19 mouse cellular contexts compared by ENCODE assay signal in the genomic region with DNA sequence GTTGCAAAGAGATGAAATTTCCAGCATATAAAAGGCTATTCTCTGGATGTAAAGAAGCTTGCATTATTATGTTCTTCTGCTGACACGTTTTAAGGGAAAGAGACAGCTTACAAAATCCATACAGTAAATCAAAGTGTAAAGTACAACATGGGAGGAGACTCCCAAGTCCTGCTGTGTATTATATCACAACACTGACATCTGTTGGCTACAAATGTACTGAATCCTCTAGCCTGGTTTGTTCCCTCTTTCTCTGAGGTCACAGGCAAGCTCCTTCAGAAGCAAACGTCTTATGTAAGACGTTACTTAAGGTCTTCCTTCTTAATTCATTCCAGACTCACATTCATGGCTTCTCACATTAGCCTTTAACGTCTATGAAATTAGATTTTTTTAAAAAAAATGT. TPM values are rescaled to one million over a fixed set of nuclear protein-coding genes. Genes with fewer than 3 reads are reported as not detected.
A peak's percentile ranks its signal among the peaks of the same experiment; 100 is the strongest.
DNase-seq lines count a peak whose midpoint lies in the region; ATAC-seq and TF ChIP-seq lines count a peak whose summit lies in the region.
"Had no signal": no experiment of that assay in that cellular context is flagged by ENCODE, and none has a peak within 500 bp of the region (broad histone marks: within the 10 kb centered on the region; RNA-seq: fewer than 3 reads in every experiment).

No protein-coding gene starts in this region.

- intact Hi-C loops in heart, postnatal 25 days (cut with DNase I), result no loop called here

- H3K36me3 ChIP-seq in intestine, postnatal 0 days (ENCODE audit: control insufficient read depth, insufficient read depth), result no peaks in the 10 kb centered on the region
- no peaks in the 10 kb centered on the region for H3K36me3 ChIP-seq in intestine, embryonic 16.5 days (ENCODE audit: control insufficient read depth, insufficient read depth, low read length)
- no peaks in the 10 kb centered on the region for H3K36me3 ChIP-seq in forebrain, embryonic 16.5 days (ENCODE audit: control insufficient read depth, insufficient read depth)
- H3K36me3 ChIP-seq: heart, embryonic 13.5 days; limb, embryonic 13.5 days; neural tube, embryonic 13.5 days had no signal

- no peaks in the 10 kb centered on the region for H3K27me3 ChIP-seq in intestine, postnatal 0 days (replicated peaks; ENCODE audit: control insufficient read depth, insufficient read depth, low read length)
- no peaks in the 10 kb centered on the region for H3K27me3 ChIP-seq in intestine, embryonic 16.5 days (replicated peaks; ENCODE audit: control insufficient read depth, insufficient read depth, low read length)
- no peaks in the 10 kb centered on the region for H3K27me3 ChIP-seq in forebrain, embryonic 16.5 days (replicated peaks; ENCODE audit: control insufficient read depth, insufficient read depth, low read length)
- H3K27me3 ChIP-seq: limb, embryonic 13.5 days; neural tube, embryonic 13.5 days had no signal

- H3K27ac ChIP-seq in intestine, postnatal 0 days (ENCODE audit: low read depth, low read length), result no peak overlapping the region
- no peak overlapping the region for H3K27ac ChIP-seq in intestine, embryonic 16.5 days (ENCODE audit: low read length)
- H3K27ac ChIP-seq in forebrain, embryonic 16.5 days (ENCODE audit: low read length), result no peak overlapping the region
- H3K27ac ChIP-seq: heart, embryonic 13.5 days; limb, embryonic 13.5 days; neural tube, embryonic 13.5 days had no signal

- peak; percentile 49 for DNase-seq in 416B (ENCODE audit: low read depth)
- peak; percentile 54 for DNase-seq in NIH3T3 (ENCODE audit: low read depth)
- DNase-seq in heart, postnatal 25 days (ENCODE audit: low spot score), result no peak
- DNase-seq in lung, postnatal 4 days, result no peak
- DNase-seq: adrenal gland, postnatal 25 days; cerebellum, postnatal 36 days; kidney, adult 11 months; kidney, postnatal 36 days; layer of hippocampus, postnatal 36 days; lung, embryonic 14.5 days had no signal

- TF ChIP-seq CTCF in intestine, postnatal 0 days (IDR thresholded peaks at IDR 0.05; ENCODE audit: low read depth), result peak; percentile 55

- H3K4me2 ChIP-seq in intestine, postnatal 0 days (replicated peaks; ENCODE audit: low read depth), result no peak overlapping the region
- no peak overlapping the region for H3K4me2 ChIP-seq in intestine, embryonic 16.5 days (ENCODE audit: low read depth, low read length)
- no peak overlapping the region for H3K4me2 ChIP-seq in forebrain, embryonic 16.5 days (ENCODE audit: low read length)
- H3K4me2 ChIP-seq: heart, embryonic 13.5 days; limb, embryonic 13.5 days; lung, embryonic 14.5 days; neural tube, embryonic 13.5 days had no signal

- H3K4me3 ChIP-seq in intestine, postnatal 0 days (ENCODE audit: low read depth, low read length), result no peak overlapping the region
- H3K4me3 ChIP-seq in intestine, embryonic 16.5 days (ENCODE audit: low read length), result no peak overlapping the region
- H3K4me3 ChIP-seq in forebrain, embryonic 16.5 days (replicated peaks; ENCODE audit: low read length), result no peak overlapping the region
- H3K4me3 ChIP-seq: heart, embryonic 13.5 days; limb, embryonic 13.5 days; neural tube, embryonic 13.5 days had no signal

- WGBS in intestine, postnatal 0 days, result 40% methylated on average over 4 of the region's 4 CpGs
- WGBS in intestine, embryonic 16.5 days, result 46% methylated on average over 4 of the region's 4 CpGs
- 65% methylated on average over 4 of the region's 4 CpGs for WGBS in forebrain, embryonic 16.5 days

- no peak overlapping the region for H3K9ac ChIP-seq in intestine, postnatal 0 days (ENCODE audit: low read depth, low read length)
- H3K9ac ChIP-seq in intestine, embryonic 16.5 days (ENCODE audit: low read depth, low read length), result no peak overlapping the region
- H3K9ac ChIP-seq in forebrain, embryonic 16.5 days (replicated peaks; ENCODE audit: low read depth, low read length), result no peak overlapping the region
- H3K9ac ChIP-seq: heart, embryonic 13.5 days; limb, embryonic 13.5 days; lung, embryonic 14.5 days; neural tube, embryonic 13.5 days had no signal

- H3K9me3 ChIP-seq in intestine, postnatal 0 days (ENCODE audit: control insufficient read depth), result no peaks in the 10 kb centered on the region
- no peaks in the 10 kb centered on the region for H3K9me3 ChIP-seq in intestine, embryonic 16.5 days (ENCODE audit: control insufficient read depth, low read length)
- H3K9me3 ChIP-seq in forebrain, embryonic 16.5 days (ENCODE audit: control insufficient read depth, low read length), result no peaks in the 10 kb centered on the region
- H3K9me3 ChIP-seq: heart, embryonic 13.5 days; limb, embryonic 13.5 days; neural tube, embryonic 13.5 days had no signal

- H3K4me1 ChIP-seq in intestine, postnatal 0 days (replicated peaks; ENCODE audit: control insufficient read depth, insufficient read depth, low read length), result no peaks in the 10 kb centered on the region
- H3K4me1 ChIP-seq in intestine, embryonic 16.5 days (ENCODE audit: control insufficient read depth, insufficient read depth, low read length), result no peaks in the 10 kb centered on the region
- H3K4me1 ChIP-seq in forebrain, embryonic 16.5 days (replicated peaks; ENCODE audit: control insufficient read depth, insufficient read depth, low read length), result no peaks in the 10 kb centered on the region
- H3K4me1 ChIP-seq: heart, embryonic 13.5 days; limb, embryonic 13.5 days; neural tube, embryonic 13.5 days had no signal

- no peak for ATAC-seq in intestine, postnatal 0 days
- ATAC-seq in intestine, embryonic 16.5 days, result no peak
- ATAC-seq in megakaryocyte progenitor cell, adult 5-6 weeks (replicated peaks; ENCODE audit: poor library complexity), result peak; percentile 90
- no peak for ATAC-seq in forebrain, embryonic 16.5 days

RNA-seq across cellular contexts. Expression of a gene that starts 15.8 kb away (rescaled TPM):
- 19.2 and 19.3 TPM in 2 replicates for polyA plus RNA-seq in intestine, postnatal 0 days (2015; fragmentation: Nextera tagmentation; extraction: Ambion mirVana)
- 22.6 and 23.2 TPM in 2 replicates for polyA plus RNA-seq in intestine, embryonic 16.5 days (2015; fragmentation: Nextera tagmentation; extraction: Ambion mirVana)
- total RNA-seq in megakaryocyte progenitor cell, adult 5-6 weeks (2015), result 63.6 and 64.3 TPM in 2 replicates
- 57.3 and 65.0 TPM in 2 replicates for total RNA-seq in megakaryocyte progenitor cell, adult 5-6 weeks (2017)
- total RNA-seq in heart, postnatal 25 days (2021), result 10 to 100 TPM in 1 of 2 experiments, 1 to 10 TPM in 1; 9.7 to 12.2 TPM
- polyA plus RNA-seq in forebrain, embryonic 16.5 days (2015; fragmentation: Nextera tagmentation; extraction: Ambion mirVana), result 18.4 and 21.2 TPM in 2 replicates

RNA-seq across cellular contexts. Expression of a gene that starts 41.4 kb away (rescaled TPM):
- 289 and 307 TPM in 2 replicates for polyA plus RNA-seq in intestine, postnatal 0 days (2015; fragmentation: Nextera tagmentation; extraction: Ambion mirVana)
- polyA plus RNA-seq in intestine, embryonic 16.5 days (2015; fragmentation: Nextera tagmentation; extraction: Ambion mirVana), result 271 and 273 TPM in 2 replicates
- 45.1 and 45.5 TPM in 2 replicates for total RNA-seq in megakaryocyte progenitor cell, adult 5-6 weeks (2015)
- total RNA-seq in megakaryocyte progenitor cell, adult 5-6 weeks (2017), result 44.2 and 45.2 TPM in 2 replicates
- total RNA-seq in heart, postnatal 25 days (2021), result 100 to 1,000 TPM; 159 to 161 TPM
- 389 and 423 TPM in 2 replicates for polyA plus RNA-seq in forebrain, embryonic 16.5 days (2015; fragmentation: Nextera tagmentation; extraction: Ambion mirVana)

RNA-seq across cellular contexts. Expression of a gene that starts 45.6 kb away (rescaled TPM):
- polyA plus RNA-seq in intestine, postnatal 0 days (2015; fragmentation: Nextera tagmentation; extraction: Ambion mirVana), result not detected in 2 replicates
- polyA plus RNA-seq in intestine, embryonic 16.5 days (2015; fragmentation: Nextera tagmentation; extraction: Ambion mirVana), result 0.07 TPM in 1 of 2 replicates, not detected in the other
- total RNA-seq in megakaryocyte progenitor cell, adult 5-6 weeks (2015), result not detected in 2 replicates
- total RNA-seq in megakaryocyte progenitor cell, adult 5-6 weeks (2017), result not detected in 2 replicates
- not detected for total RNA-seq in heart, postnatal 25 days (2021)
- not detected in 2 replicates for polyA plus RNA-seq in forebrain, embryonic 16.5 days (2015; fragmentation: Nextera tagmentation; extraction: Ambion mirVana)
- total RNA-seq: adrenal gland, postnatal 25 days had no signal
- polyA plus RNA-seq: heart, embryonic 13.5 days; hindbrain, embryonic 11.5 days; limb, embryonic 13.5 days; lung, embryonic 14.5 days; neural tube, embryonic 13.5 days; urinary bladder, adult 2 months had no signal

RNA-seq across cellular contexts. Expression of a gene that starts 46.2 kb away (rescaled TPM):
- 5.3 and 6.8 TPM in 2 replicates for polyA plus RNA-seq in intestine, postnatal 0 days (2015; fragmentation: Nextera tagmentation; extraction: Ambion mirVana)
- 8.4 and 8.6 TPM in 2 replicates for polyA plus RNA-seq in intestine, embryonic 16.5 days (2015; fragmentation: Nextera tagmentation; extraction: Ambion mirVana)
- 4.0 and 4.4 TPM in 2 replicates for total RNA-seq in megakaryocyte progenitor cell, adult 5-6 weeks (2015)
- 9.5 and 10.2 TPM in 2 replicates for total RNA-seq in megakaryocyte progenitor cell, adult 5-6 weeks (2017)
- 1 to 10 TPM; 7.3 to 7.8 TPM for total RNA-seq in heart, postnatal 25 days (2021)
- polyA plus RNA-seq in forebrain, embryonic 16.5 days (2015; fragmentation: Nextera tagmentation; extraction: Ambion mirVana), result 17.1 and 17.2 TPM in 2 replicates

Comparison
In these comparisons a context has a peak if more than half of its experiments do, and no peak if none do; other contexts are left out.
1. DNase-seq: peak in 416B (single experiment) and NIH3T3 (single experiment); none in heart, postnatal 25 days (single experiment) and lung, postnatal 4 days (0 of 2).